Mouse (Mus musculus): Measurements from ENCODE around the gene C4bp. TPM values are rescaled to one million over a fixed set of nuclear protein-coding genes. Genes with fewer than 3 reads are reported as not detected.

C4bp gene
- polyA plus RNA-seq (2012; fragmentation: generic; extraction: Trizol), result not detected
- long read RNA-seq, experiment 1, result 0 reads
- long read RNA-seq, experiment 2, partial matches to known transcripts, result 0 of 1 reads
- long read RNA-seq, experiment 2, other reads (novel, unspliced or antisense), result 1 of 1 reads

DNA sequence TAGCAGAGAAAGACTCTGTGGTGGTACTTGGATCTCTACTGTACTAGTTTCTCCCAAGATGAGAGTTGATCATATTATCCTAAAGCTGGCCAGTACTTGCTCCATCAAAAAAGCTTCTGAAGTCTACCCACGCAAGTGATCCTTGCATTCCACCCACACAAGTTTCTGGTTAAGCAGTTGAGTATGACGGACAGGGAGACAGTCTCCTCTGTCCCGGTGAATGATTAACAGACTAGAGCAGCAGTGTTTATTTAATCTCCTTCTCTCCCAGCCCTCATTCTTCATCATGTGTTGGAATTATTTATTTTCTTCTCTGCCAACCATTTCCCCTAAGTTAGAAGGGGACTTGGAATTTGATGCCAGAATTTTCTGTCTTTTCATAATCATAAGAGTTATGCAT, at the start of gene C4bp:
Gene C4bp (minus strand): TSS at position 179 of the 400 bp plus-strand sequence.
- TF ChIP-seq CTCF (IDR thresholded peaks at IDR 0.05; ENCODE audit: control insufficient read depth, insufficient read depth, insufficient read length), result no peak
- H3K4me3 ChIP-seq (ENCODE audit: insufficient read depth, poor library complexity, severe bottlenecking), result no peak within 1 kb of the TSS
- H3ac ChIP-seq (ENCODE audit: control insufficient read depth, insufficient read length, low read depth), result no peak within 1 kb of the TSS
- no peaks in the 10 kb centered on the region for H3K27me3 ChIP-seq (ENCODE audit: control insufficient read depth, insufficient read depth, insufficient read length)
- H3K36me3 ChIP-seq (ENCODE audit: control insufficient read depth, insufficient read depth), result no peaks in the 10 kb centered on the region
- H3K79me2 ChIP-seq (ENCODE audit: control insufficient read depth, insufficient read depth), result no peaks in the 10 kb centered on the region
- no peaks in the 10 kb centered on the region for H3K79me3 ChIP-seq (ENCODE audit: low read depth)

DNA sequence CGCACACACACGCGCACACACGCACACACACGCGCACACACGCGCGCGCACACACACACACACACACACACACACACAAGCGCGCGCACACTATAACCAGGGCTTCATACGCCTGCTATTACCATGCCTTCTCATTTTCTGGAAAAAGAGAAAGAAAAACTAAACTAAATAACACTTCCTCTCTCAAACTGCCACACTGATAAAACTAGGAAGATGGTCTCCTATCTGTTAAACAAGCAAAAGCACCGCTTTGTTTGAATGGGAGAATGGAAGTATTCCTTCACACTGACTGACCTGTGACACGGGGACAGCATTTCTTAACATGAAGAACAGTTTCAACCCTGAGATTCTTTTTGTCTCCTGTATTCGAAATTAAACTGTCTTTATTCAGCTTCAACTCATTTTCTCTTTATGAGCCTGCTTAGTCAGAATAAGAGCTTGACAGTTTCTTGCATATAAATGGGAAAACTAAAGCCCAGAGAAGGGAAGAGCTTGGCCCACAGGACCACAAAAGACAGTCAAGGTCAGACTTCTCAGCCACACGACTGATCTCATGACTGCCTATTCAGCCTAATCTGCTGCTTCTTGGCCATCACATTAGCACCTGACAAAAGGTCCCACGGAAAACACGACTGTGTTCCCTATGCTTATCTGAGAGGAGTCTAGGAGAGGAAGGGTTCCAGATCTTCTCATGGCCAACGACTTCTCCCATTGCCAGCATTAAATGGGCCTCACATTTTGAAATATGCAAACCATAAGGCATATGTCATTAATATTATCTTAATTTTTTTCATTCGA, 49.0 kb upstream of the C4bp start:
- Histone ChIP-seq H3K4me3 (ENCODE audit: insufficient read depth, poor library complexity, severe bottlenecking) (no peak overlapping the region), H3K27me3 (ENCODE audit: control insufficient read depth, insufficient read depth, insufficient read length) (no peaks in the 10 kb centered on the region), H3ac (ENCODE audit: control insufficient read depth, insufficient read length, low read depth) (no peak overlapping the region), H3K79me3 (ENCODE audit: low read depth) (no peaks in the 10 kb centered on the region), H3K79me2 (ENCODE audit: control insufficient read depth, insufficient read depth) (no peaks in the 10 kb centered on the region), H3K36me3 (ENCODE audit: control insufficient read depth, insufficient read depth) (peaks cover 8% of the 10 kb centered on the region)
- no peak for TF ChIP-seq CTCF (IDR thresholded peaks at IDR 0.05; ENCODE audit: control insufficient read depth, insufficient read depth, insufficient read length)
- no peak for TF ChIP-seq CEBPB (IDR thresholded peaks at IDR 0.05; ENCODE audit: low read depth)
- TF ChIP-seq MAX (IDR thresholded peaks at IDR 0.05), result no peak
- no peak for TF ChIP-seq USF1 (IDR thresholded peaks at IDR 0.05; ENCODE audit: low read depth)
- TF ChIP-seq MYOD1 (IDR thresholded peaks at IDR 0.05; ENCODE audit: control insufficient read depth, insufficient read length, low read depth), result no peak
- TF ChIP-seq MYOG (IDR thresholded peaks at IDR 0.05; ENCODE audit: control insufficient read depth, extremely low read depth, insufficient read length), result no peak
- TF ChIP-seq FOSL1 (IDR thresholded peaks at IDR 0.05; ENCODE audit: insufficient read depth, low read length, poor library complexity, severe bottlenecking), result no peak

DNA sequence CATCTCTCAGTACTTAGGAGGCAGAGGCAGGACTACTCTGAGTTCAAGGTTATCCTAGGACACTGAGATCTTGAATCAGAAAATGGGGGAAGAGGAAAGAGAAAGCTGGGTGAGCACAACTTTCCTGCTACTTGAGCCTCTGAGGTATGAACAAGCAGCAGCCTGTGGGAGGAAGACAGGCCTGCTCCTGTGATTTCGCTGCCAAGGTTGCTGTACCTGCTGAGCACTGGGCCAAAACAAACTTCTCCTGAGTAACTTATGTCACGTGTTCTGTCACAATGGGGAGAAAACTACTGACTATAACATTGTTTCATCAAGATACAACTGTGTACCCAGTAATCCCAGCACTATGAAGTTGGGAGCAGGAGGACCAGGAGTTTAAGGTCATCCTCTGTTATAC, 42.2 kb upstream of the C4bp start:
- Histone ChIP-seq H3ac (ENCODE audit: control insufficient read depth, insufficient read length, low read depth) (no peak overlapping the region), H3K27me3 (ENCODE audit: control insufficient read depth, insufficient read depth, insufficient read length) (no peaks in the 10 kb centered on the region), H3K79me3 (ENCODE audit: low read depth) (no peaks in the 10 kb centered on the region), H3K4me3 (ENCODE audit: insufficient read depth, poor library complexity, severe bottlenecking) (no peak overlapping the region), H3K36me3 (ENCODE audit: control insufficient read depth, insufficient read depth) (peaks cover 46% of the 10 kb centered on the region), H3K79me2 (ENCODE audit: control insufficient read depth, insufficient read depth) (no peaks in the 10 kb centered on the region)
- TF ChIP-seq CEBPB (IDR thresholded peaks at IDR 0.05; ENCODE audit: low read depth), result no peak
- no peak for TF ChIP-seq MYOD1 (IDR thresholded peaks at IDR 0.05; ENCODE audit: control insufficient read depth, insufficient read length, low read depth)
- TF ChIP-seq MYOG (IDR thresholded peaks at IDR 0.05; ENCODE audit: control insufficient read depth, extremely low read depth, insufficient read length), result no peak
- TF ChIP-seq FOSL1 (IDR thresholded peaks at IDR 0.05; ENCODE audit: insufficient read depth, low read length, poor library complexity, severe bottlenecking), result no peak
- no peak for TF ChIP-seq USF1 (IDR thresholded peaks at IDR 0.05; ENCODE audit: low read depth)

DNA sequence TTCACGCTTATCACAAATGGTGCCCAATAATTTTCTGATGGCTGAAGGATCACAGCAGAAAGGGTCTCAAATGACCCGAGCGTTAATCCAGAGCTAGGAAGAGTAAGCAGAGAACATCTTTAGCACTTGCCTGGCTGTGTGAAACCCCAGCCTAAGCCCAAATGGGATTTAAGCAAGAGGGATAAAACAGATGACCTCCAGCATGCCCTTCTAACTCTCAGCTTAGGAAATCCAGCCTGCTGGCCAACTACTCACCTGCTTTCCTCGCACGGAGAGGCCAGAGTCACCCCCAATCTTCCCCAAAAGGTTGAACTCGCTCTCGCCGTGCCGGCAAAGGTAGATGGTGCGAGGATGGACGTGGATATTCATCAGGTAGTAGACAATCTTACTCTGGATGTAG, 40.5 kb upstream of the C4bp start:
- no peak for TF ChIP-seq CTCF (IDR thresholded peaks at IDR 0.05; ENCODE audit: control insufficient read depth, insufficient read depth, insufficient read length)
- H3K4me3 ChIP-seq (ENCODE audit: insufficient read depth, poor library complexity, severe bottlenecking), result no peak overlapping the region
- H3K79me2 ChIP-seq (ENCODE audit: control insufficient read depth, insufficient read depth), result no peaks in the 10 kb centered on the region
- H3K27me3 ChIP-seq (ENCODE audit: control insufficient read depth, insufficient read depth, insufficient read length), result no peaks in the 10 kb centered on the region
- no peak overlapping the region for H3ac ChIP-seq (ENCODE audit: control insufficient read depth, insufficient read length, low read depth)
- H3K36me3 ChIP-seq (ENCODE audit: control insufficient read depth, insufficient read depth), result peaks cover 57% of the 10 kb centered on the region
- no peaks in the 10 kb centered on the region for H3K79me3 ChIP-seq (ENCODE audit: low read depth)

DNA sequence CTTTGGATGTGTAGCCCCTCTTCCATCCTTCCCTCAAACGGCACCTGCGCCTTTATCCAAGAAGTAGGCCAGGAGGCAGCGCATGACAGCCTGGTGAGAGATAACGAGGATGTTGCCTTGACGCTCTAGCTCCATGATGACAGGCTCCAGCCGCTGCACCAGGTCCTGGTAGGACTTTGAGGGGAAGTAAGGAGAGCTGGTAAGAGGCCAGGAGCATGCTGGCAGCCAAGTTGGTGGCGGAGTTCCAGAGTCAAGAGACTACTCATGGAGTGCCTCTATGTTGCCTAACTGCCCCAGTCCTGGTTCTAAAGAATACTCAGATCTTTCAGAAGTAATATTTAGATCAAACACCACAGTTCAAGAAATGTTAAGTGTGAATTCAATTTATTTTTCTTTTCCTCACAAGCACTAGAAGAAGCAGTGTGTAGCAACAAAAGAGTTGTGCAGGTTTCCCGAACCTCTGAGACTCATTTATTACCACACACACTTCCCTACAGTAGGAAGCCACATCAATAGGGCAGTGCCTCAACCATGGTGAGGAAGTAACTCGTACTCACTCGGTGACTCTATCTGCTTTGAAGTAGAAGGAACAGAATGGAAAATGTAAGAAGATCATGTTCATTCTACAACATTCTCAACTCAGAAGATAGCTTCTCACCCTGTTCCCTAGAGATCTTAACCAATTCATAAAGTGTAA, 38.7 kb upstream of the C4bp start:
- Histone ChIP-seq H3K36me3 (ENCODE audit: control insufficient read depth, insufficient read depth) (peaks cover 52% of the 10 kb centered on the region), H3K27me3 (ENCODE audit: control insufficient read depth, insufficient read depth, insufficient read length) (no peaks in the 10 kb centered on the region), H3K79me2 (ENCODE audit: control insufficient read depth, insufficient read depth) (no peaks in the 10 kb centered on the region), H3K4me3 (ENCODE audit: insufficient read depth, poor library complexity, severe bottlenecking) (no peak overlapping the region), H3ac (ENCODE audit: control insufficient read depth, insufficient read length, low read depth) (no peak overlapping the region), H3K79me3 (ENCODE audit: low read depth) (no peaks in the 10 kb centered on the region)
- TF ChIP-seq MYOD1 (IDR thresholded peaks at IDR 0.05; ENCODE audit: control insufficient read depth, insufficient read length, low read depth) (no peak), CEBPB (IDR thresholded peaks at IDR 0.05; ENCODE audit: low read depth) (no peak), USF1 (IDR thresholded peaks at IDR 0.05; ENCODE audit: low read depth) (no peak), FOSL1 (IDR thresholded peaks at IDR 0.05; ENCODE audit: insufficient read depth, low read length, poor library complexity, severe bottlenecking) (no peak), MYOG (IDR thresholded peaks at IDR 0.05; ENCODE audit: control insufficient read depth, extremely low read depth, insufficient read length) (no peak), CTCF (IDR thresholded peaks at IDR 0.05; ENCODE audit: control insufficient read depth, insufficient read depth, insufficient read length) (no peak), MAX (IDR thresholded peaks at IDR 0.05) (no peak)

DNA sequence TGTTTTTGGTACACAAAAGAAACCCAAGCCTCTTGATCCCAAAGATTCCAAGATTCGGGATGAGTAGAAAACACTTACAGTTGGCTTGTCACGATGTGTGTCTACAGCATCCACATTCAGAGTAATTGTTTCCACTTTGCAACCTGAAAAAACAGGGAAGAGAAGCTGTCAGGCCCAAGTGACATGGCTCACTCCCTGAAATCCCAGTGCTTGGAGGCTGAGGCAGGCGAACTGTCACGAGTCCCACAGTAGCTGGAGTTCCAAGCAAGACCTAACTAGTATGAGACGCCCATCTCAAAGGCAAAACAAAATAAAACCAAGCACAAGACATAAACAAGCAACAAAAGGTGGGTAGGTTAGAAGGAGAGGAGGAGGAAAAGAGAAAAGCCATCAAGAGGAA, 37.2 kb upstream of the C4bp start:
- H3K27me3 ChIP-seq (ENCODE audit: control insufficient read depth, insufficient read depth, insufficient read length), result no peaks in the 10 kb centered on the region
- no peaks in the 10 kb centered on the region for H3K79me3 ChIP-seq (ENCODE audit: low read depth)
- H3ac ChIP-seq (ENCODE audit: control insufficient read depth, insufficient read length, low read depth), result no peak overlapping the region
- H3K79me2 ChIP-seq (ENCODE audit: control insufficient read depth, insufficient read depth), result no peaks in the 10 kb centered on the region
- TF ChIP-seq USF1 (IDR thresholded peaks at IDR 0.05; ENCODE audit: low read depth) (no peak), CEBPB (IDR thresholded peaks at IDR 0.05; ENCODE audit: low read depth) (no peak), FOSL1 (IDR thresholded peaks at IDR 0.05; ENCODE audit: insufficient read depth, low read length, poor library complexity, severe bottlenecking) (no peak), MYOG (IDR thresholded peaks at IDR 0.05; ENCODE audit: control insufficient read depth, extremely low read depth, insufficient read length) (no peak), MAX (IDR thresholded peaks at IDR 0.05) (no peak), MYOD1 (IDR thresholded peaks at IDR 0.05; ENCODE audit: control insufficient read depth, insufficient read length, low read depth) (no peak), CTCF (IDR thresholded peaks at IDR 0.05; ENCODE audit: control insufficient read depth, insufficient read depth, insufficient read length) (no peak)
- H3K4me3 ChIP-seq (ENCODE audit: insufficient read depth, poor library complexity, severe bottlenecking), result no peak overlapping the region
- peaks cover 45% of the 10 kb centered on the region for H3K36me3 ChIP-seq (ENCODE audit: control insufficient read depth, insufficient read depth)

All from C2C12 (cell line).